Mouse (Mus musculus) megakaryocyte, embryonic 14.5 days (primary cell): ENCODE results near the gene Foxo6.

ENCODE experiments used
- FLI1 ChIP-seq: IDR thresholded peaks from 2 replicates; pipeline ENCODE4 v1.6.1; 2012; ENCODE audit warnings: low read length, inconsistent platforms, mixed read lengths
- GATA1 ChIP-seq: IDR thresholded peaks from 3 replicates; pipeline ENCODE4 v1.6.1; 2012; ENCODE audit warnings: mixed read lengths, low read length, inconsistent platforms, borderline replicate concordance

GRCm38 (mm10) chr4:120228613-120229012 lies 58.5 kb downstream of the Foxo6 start:
- TF ChIP-seq GATA1 (no peak), FLI1 (no peak)
